Mouse (Mus musculus) forelimb bud, embryonic 11.5 days (tissue): ENCODE results near the gene Sos1.
"Not testable (repeated sequence)": the region's sequence is repeated elsewhere in the genome, so short reads cannot be mapped to it uniquely, and the experiment has no call there.

ENCODE experiments used
- DNase-seq: peaks from one replicate; pipeline ENCODE4 v3.0.0-alpha.2; 2012; ENCODE audit warnings: low read depth, low spot score

Sos1 gene

GRCm38 (mm10) chr17:80496185-80496584 lies 15.9 kb upstream of the Sos1 start:
- DNase-seq: no peak

DNA sequence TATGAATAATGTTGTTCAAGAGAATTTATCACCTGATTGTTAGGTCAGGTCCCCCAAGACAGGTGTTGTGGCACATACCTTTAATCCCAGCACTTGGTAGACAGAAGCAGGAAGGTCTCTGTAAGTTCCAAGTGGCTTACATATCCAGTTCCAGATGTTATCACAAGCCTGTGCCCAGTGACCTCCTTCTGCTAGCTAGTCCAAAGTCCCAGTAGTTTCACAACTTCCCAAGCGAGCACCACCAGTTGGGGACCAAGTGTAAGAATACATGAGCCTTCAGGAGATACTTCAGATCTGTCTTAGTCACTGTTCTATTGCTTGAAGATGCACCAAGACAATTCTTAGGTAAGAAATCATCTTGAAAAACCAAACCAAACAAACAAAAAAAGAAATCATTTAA lies 13.6 kb upstream of the Sos1 start:
- no peak for DNase-seq

DNA sequence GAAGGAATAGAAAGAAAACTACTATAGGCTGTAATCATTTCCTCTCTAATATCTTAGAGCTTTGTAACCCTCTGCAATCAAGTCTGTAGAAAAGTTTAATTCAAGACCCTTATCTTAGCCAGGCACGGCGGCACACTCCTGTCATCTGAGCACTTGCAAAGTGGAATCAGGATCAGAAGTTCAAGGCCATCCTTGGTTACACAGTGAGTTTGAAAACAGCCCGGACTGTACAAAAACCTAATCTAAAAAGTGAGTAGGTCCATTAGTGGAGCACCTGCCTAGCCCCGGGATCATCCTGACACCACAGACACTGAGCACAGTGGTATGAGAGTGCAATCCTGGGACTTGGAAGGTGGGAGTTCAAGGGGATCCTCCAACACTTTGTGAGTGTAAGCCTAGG lies 12.6 kb upstream of the Sos1 start:
- no peak for DNase-seq

GRCm38 (mm10) chr17:80492274-80492673 lies 12.0 kb upstream of the Sos1 start:
- no peak for DNase-seq

GRCm38 (mm10) chr17:80490166-80490565 lies 9.9 kb upstream of the Sos1 start:
- DNase-seq: no peak

DNA sequence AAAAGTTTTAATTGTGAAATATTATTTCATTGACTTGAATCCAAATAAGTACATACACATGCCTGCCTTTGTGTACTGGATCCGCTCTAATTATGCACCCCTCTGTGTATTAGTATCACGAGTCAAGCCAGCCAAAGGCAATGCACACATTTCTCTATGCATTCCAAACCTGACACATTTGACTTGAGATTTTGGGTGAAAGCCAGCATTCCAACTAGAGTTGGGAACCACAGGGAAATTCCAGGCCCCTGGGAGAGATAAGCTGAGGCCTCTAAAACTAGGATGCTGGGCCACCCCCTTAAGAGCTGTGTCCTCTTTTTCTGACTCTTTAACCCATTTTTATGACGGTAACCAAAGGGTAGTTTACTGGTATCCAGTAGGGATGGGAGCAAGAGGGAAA lies 8.7 kb upstream of the Sos1 start:
- no peak for DNase-seq

- no peak for DNase-seq
Observed at GRCm38 (mm10) chr17:80485160-80485559, 4.9 kb upstream of the Sos1 start.

DNA sequence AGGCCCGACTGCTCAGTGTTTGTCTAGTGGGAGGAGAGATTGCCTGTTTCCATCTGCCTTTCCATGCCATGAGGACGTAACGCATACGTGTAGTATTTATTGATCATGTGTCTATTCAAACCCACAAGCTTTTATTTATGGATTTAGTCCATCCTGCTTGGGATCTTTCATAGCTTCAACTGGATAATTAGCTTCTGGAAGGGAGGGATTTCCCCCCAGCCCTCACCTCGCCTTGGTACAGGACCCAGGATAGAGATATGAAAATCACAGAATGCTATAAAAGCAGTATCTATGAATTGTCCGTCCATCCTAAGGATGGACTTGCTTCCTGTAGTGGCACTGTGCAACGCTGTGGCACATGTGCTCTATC lies 587 bp upstream of the Sos1 start:
- DNase-seq: no peak

DNA sequence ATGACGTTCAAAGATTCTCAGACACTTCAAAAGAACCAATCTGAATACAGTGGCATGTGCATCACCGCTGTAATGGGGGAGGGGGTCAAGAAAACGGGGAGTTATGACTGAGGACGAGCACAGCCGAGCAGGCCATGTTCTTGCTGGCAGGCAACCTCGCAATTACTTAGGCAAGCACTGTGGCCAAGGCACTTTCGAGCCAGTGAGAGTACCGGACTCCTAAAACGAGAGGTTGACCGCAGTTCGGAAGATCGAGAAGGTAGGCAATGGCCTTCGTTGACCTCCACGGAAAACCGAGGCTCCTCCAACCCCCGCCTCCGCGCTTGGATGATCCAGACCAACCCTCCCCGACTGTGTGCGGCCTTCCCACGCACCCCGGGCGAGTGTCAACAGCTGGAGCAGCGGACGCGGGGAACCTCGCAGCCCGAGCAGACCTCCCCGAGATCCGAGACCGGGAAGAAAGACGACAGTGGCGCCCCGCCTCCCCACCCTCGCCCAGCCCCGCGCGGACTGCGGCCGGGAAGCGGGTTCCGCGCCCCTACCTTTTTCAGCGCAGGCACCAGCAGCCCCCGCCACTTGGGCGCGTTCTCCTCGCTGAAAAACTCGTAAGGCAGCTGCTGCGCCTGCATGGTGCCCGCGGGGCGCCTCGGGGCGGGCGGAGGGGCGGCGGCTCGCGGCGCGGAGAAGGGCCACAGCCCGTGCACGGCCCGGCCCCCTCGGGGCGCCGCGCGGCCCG lies 790 bp downstream of the Sos1 start:
- peak; percentile 28 for DNase-seq

GRCm38 (mm10) chr17:80477679-80478078 lies 2.6 kb downstream of the Sos1 start:
- no peak for DNase-seq

- no peak for DNase-seq
Observed at GRCm38 (mm10) chr17:80476496-80476895, 3.8 kb downstream of the Sos1 start.

DNA sequence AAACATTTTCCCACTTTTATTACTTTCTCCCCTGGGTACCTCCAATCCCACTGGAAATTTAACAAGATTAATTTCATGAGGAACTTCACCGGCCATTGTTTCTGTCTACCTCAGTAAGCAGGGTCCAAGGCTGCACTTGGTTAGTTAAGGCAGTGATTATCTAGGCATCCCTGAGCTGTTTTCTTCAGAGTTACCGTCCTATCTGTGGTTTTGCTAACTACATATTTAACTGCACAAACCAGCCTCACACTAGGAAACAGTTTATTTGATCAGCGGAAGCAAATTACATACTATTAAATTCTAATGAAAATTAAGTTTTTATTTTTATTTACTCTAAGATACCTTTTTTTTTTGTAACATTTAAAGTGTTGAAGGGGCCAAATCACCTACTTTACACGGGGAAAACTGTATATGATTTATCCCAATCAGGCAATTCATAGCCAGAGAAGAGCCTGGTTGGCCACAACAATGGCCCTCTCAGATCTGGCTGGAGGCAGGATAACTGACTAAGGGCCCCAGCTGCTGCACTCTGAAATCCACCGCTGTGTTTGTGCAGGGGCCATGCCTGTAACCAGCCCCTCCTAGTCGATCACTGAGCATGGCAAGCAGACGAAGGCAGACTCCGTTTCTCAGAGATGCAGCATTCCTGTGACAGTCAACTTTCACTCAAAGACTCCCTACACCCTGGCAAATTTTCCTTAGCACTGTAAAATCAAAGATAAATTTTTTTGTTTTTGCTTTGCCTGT lies 9.0 kb downstream of the Sos1 start:
- no peak for DNase-seq

- DNase-seq: not testable (repeated sequence)
Observed at GRCm38 (mm10) chr17:80468417-80468894, 11.8 kb downstream of the Sos1 start.

- no peak for DNase-seq
Observed at GRCm38 (mm10) chr17:80460258-80460657, 20.0 kb downstream of the Sos1 start.

DNA sequence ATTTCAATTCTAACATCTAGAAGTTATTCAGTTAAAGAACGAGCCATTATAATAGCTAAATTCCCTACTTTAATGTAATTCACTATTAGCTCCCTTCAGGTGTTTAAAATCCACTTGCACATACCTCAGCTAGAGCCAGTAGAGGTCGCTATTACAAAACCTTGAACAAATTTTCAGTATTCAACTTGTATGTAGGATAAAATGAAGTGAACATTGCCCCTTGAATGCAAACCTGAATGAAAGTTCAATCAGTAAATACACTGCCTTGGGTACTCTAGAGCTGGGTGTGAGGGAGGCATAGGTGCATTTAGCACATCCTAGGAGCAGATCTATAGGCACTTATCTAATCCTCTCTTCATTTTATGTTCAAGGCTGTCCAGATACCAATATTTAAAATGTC lies 24.6 kb downstream of the Sos1 start:
- peak; percentile 50 for DNase-seq

GRCm38 (mm10) chr17:80450426-80451030 lies 29.7 kb downstream of the Sos1 start:
- no peak for DNase-seq

DNA sequence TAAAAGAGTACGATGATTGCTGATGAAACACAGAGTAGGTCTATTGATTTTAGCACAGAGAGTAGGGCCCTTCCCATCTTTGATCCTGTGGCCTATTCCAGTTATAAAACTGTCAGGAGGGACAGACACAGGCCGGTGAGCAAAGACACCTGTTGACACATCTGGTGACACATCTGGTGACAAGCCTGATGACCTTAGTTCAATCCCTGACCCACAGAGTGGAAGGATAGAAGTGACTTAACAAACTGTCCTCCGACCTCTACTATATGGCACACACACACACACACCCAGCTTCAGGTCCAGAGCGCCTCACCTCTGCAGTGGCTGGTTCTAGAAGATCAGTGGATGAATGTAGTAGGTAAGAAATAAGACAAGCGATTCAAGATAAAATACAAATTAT lies 33.8 kb downstream of the Sos1 start:
- DNase-seq: no peak

- no peak for DNase-seq
Observed at GRCm38 (mm10) chr17:80445433-80445832, 34.8 kb downstream of the Sos1 start.

DNA sequence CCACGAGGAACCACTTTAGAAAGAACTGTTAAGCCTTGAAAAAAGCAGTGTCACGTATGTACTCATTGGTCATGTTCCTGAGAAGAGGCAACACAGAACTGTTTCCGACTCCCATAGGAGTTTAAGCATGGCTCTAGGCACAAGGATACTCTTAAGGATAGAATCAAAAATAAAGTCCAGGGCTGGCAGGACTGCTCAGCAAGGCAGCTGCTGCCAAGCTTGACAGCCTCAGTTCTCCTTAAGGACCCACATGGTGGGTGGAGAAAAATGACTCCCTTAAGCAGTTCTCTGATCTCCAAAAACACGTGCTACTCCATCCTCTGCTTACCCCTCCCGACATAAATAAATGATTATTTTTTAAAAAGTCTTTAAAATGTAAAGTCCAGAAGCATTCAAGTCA lies 44.6 kb downstream of the Sos1 start:
- no peak for DNase-seq

DNA sequence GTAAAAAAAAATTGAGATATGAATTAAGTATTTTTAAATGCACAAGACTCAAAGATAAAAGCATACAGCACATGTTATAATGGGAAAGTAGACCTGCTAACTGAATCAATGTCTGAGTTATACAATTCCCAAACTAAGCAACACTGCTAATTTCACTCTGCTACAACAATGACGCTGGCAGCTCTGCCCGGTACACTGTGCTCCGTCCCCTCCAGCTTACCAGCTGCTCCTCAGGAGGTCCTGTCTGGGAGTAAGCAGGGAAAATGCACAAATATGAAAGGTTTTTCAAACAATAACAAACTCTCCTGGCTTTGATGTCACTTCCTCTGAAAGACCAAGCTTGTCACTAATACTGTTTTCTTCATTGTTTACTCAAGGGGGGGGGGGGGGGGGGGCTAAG lies 45.8 kb downstream of the Sos1 start:
- no peak for DNase-seq

- no peak for DNase-seq
Observed at GRCm38 (mm10) chr17:80431997-80432396, 48.3 kb downstream of the Sos1 start.

- no peak for DNase-seq
Observed at GRCm38 (mm10) chr17:80427966-80428365, 52.3 kb downstream of the Sos1 start.

DNA sequence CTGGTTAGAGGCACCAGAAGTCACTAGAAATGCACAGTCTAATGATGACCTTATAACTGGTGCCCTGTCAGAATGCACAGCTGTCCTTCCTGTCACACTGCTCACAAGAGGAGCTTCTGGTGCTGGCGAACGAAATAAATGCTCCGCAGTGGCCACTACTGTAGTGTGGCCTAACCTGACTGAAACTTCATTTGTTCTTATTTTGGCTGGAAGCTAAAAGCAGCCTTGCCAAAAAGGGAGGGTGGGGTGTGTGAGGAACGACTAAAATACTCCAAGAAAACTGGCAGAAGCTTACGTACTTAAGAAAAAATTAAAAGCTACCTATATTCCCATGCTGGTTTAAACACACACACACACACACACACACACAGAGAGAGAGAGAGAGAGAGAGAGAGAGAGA lies 53.4 kb downstream of the Sos1 start:
- no peak for DNase-seq
